Mouse (Mus musculus) hindbrain, postnatal 0 days (tissue): ENCODE measurements around the gene Rrp15. TPM values are rescaled to one million over a fixed set of nuclear protein-coding genes. Genes with fewer than 3 reads are reported as not detected.

Source experiments
- ATAC-seq: fragments of 200-750 bp; cut with Nextera tagmentation; 2 replicates; pipeline ENCODE4 v1.8.0; 2017; ENCODE audit warnings: mild to moderate bottlenecking, moderate TSS enrichment, moderate library complexity
- DNase-seq: peaks from one replicate; pipeline ENCODE4 v3.0.0-alpha.2; 2015; ENCODE audit warnings: low spot score
- H3K27ac ChIP-seq: fragments of 300-500 bp; sonication (generic); 2 replicates; pipeline ENCODE4 v1.5.1; 2014; ENCODE audit warnings: mild to moderate bottlenecking
- H3K27me3 ChIP-seq: fragments of 300-500 bp; sonication (generic); 2 replicates; pipeline ENCODE4 v1.6.1; 2014; ENCODE audit warnings: low read length, mixed read lengths; ENCODE audit not compliant: insufficient read depth
- H3K36me3 ChIP-seq: fragments of 300-500 bp; sonication (generic); 2 replicates; pipeline ENCODE4 v1.6.1; 2014; ENCODE audit warnings: low read length, mixed read lengths; ENCODE audit not compliant: insufficient read depth
- H3K4me1 ChIP-seq: fragments of 300-500 bp; sonication (generic); 2 replicates; pipeline ENCODE4 v1.6.1; 2014; ENCODE audit warnings: antibody characterized with exemption, low read length, mixed read lengths; ENCODE audit not compliant: insufficient read depth
- H3K4me2 ChIP-seq: fragments of 300-500 bp; sonication (generic); 2 replicates; pipeline ENCODE4 v1.6.1; 2014; ENCODE audit warnings: low read depth, mild to moderate bottlenecking, low read length, moderate library complexity, mixed read lengths
- H3K4me3 ChIP-seq: fragments of 300-500 bp; sonication (generic); 2 replicates; pipeline ENCODE4 v1.5.1; 2014; ENCODE audit warnings: low read length
- H3K9ac ChIP-seq: fragments of 300-500 bp; sonication (generic); replicated peaks from 2 replicates; pipeline ENCODE4 v1.6.1; 2014; ENCODE audit warnings: mild to moderate bottlenecking, low read length, moderate library complexity, mixed read lengths
- H3K9me3 ChIP-seq: fragments of 300-500 bp; sonication (generic); 2 replicates; pipeline ENCODE4 v1.6.1; 2016; ENCODE audit warnings: low read length, mixed read lengths
- CTCF ChIP-seq: IDR thresholded peaks from 2 replicates; pipeline ENCODE4 v1.5.1; 2016; ENCODE audit warnings: antibody characterized with exemption, control low read depth, low read depth
- WGBS: fragments of 180-500 bp; shearing (Covaris S2); extraction: QIAGEN DNeasy Blood & Tissue Kit; methylation state at CpG from one replicate; pipeline ENCODE4 v1.1.7; 2014; 5-methylcytosine and 5-hydroxymethylcytosine counted together
- polyA plus RNA-seq: library from polyadenylated mRNA; unstranded; fragments of >200 nt; fragmentation: Nextera tagmentation; extraction: Ambion mirVana; gene quantifications from 2 replicates; pipeline ENCODE4 v1.2.1, GENCODE M21; 2015
- total RNA-seq: library from RNA; depleted of rRNA; stranded (reverse); fragments of >200 nt; gene quantifications from 2 replicates; pipeline ENCODE4 v1.2.3, GENCODE M21; 2014

The Rrp15 gene
- total and polyA plus RNA-seq, 2 experiments from 2014 or later = 5.4 to 22.8 TPM

- no peak for ATAC-seq
- no peak overlapping the region for H3K4me2 ChIP-seq
- 94% methylated on average over 8 of the region's 8 CpGs for WGBS
Measured at GRCm38 (mm10) chr1:186733052-186733451, 16.1 kb downstream of the Rrp15 start.

GRCm38 (mm10) chr1:186728778-186729177, 20.4 kb downstream of the Rrp15 start:
- Histone ChIP-seq H3K4me3 (no peak overlapping the region), H3K9ac (no peak overlapping the region), H3K27ac (no peak overlapping the region), H3K4me2 (no peak overlapping the region), H3K36me3 (peaks cover under 1% of the 10 kb centered on the region; the same call in 1 of the 2 replicates), H3K4me1 (no peaks in the 10 kb centered on the region), H3K9me3 (no peaks in the 10 kb centered on the region), H3K27me3 (no peaks in the 10 kb centered on the region)
- ATAC-seq (no peak), DNase-seq (no peak)
- WGBS = 75% methylated on average over 4 of the region's 4 CpGs
- no peak for TF ChIP-seq CTCF

More at GRCm38 (mm10) chr1:186733052-186733451, 16.1 kb downstream of the Rrp15 start:
- DNase-seq = no peak
- no peaks in the 10 kb centered on the region for H3K27me3 ChIP-seq
- TF ChIP-seq CTCF = no peak
- no peaks in the 10 kb centered on the region for H3K9me3 ChIP-seq
- no peak overlapping the region for H3K9ac ChIP-seq
- no peak overlapping the region for H3K4me3 ChIP-seq
- peaks cover 19% of the 10 kb centered on the region; the same call in 1 of the 2 replicates for H3K36me3 ChIP-seq
- H3K27ac ChIP-seq = no peak overlapping the region
- H3K4me1 ChIP-seq = no peaks in the 10 kb centered on the region

GRCm38 (mm10) chr1:186726117-186726516, 23.0 kb downstream of the Rrp15 start:
- Histone ChIP-seq H3K9me3 (no peaks in the 10 kb centered on the region), H3K36me3 (no peaks in the 10 kb centered on the region), H3K27ac (no peak overlapping the region), H3K9ac (no peak overlapping the region), H3K4me2 (no peak overlapping the region), H3K27me3 (no peaks in the 10 kb centered on the region), H3K4me1 (no peaks in the 10 kb centered on the region), H3K4me3 (no peak overlapping the region)
- TF ChIP-seq CTCF = no peak
- ATAC-seq = no peak
- 79% methylated on average over 7 of the region's 7 CpGs for WGBS
- no peak for DNase-seq

- ATAC-seq = no peak
- TF ChIP-seq CTCF = no peak
- H3K36me3 ChIP-seq = peaks cover 10% of the 10 kb centered on the region; the same call in 1 of the 2 replicates
- no peaks in the 10 kb centered on the region for H3K9me3 ChIP-seq
- no peak overlapping the region for H3K9ac ChIP-seq
- H3K27ac ChIP-seq = no peak overlapping the region
- no peaks in the 10 kb centered on the region for H3K27me3 ChIP-seq
- no peaks in the 10 kb centered on the region for H3K4me1 ChIP-seq
- 83% methylated on average over 9 of the region's 9 CpGs for WGBS
- DNase-seq = no peak
- H3K4me2 ChIP-seq = no peak overlapping the region
- H3K4me3 ChIP-seq = no peak overlapping the region
Measured at GRCm38 (mm10) chr1:186722299-186722698, 26.9 kb downstream of the Rrp15 start.

- peaks cover 14% of the 10 kb centered on the region; the same call in 1 of the 2 replicates for H3K36me3 ChIP-seq
- H3K9me3 ChIP-seq = no peaks in the 10 kb centered on the region
- ATAC-seq (peak; percentile 82), DNase-seq (peak; percentile 92)
- H3K27ac ChIP-seq = no peak overlapping the region
- H3K27me3 ChIP-seq = no peaks in the 10 kb centered on the region
- peak; percentile 100 for TF ChIP-seq CTCF
- 33% methylated on average over 12 of the region's 12 CpGs for WGBS
- no peaks in the 10 kb centered on the region for H3K4me1 ChIP-seq
- no peak overlapping the region for H3K4me3 ChIP-seq
- H3K4me2 ChIP-seq = no peak overlapping the region
- H3K9ac ChIP-seq = no peak overlapping the region
Measured at GRCm38 (mm10) chr1:186721846-186722245, 27.3 kb downstream of the Rrp15 start.

GRCm38 (mm10) chr1:186721166-186721565, 28.0 kb downstream of the Rrp15 start:
- H3K4me2 ChIP-seq = no peak overlapping the region
- DNase-seq = no peak
- no peak overlapping the region for H3K9ac ChIP-seq
- WGBS = 83% methylated on average over 11 of the region's 11 CpGs
- TF ChIP-seq CTCF = no peak
- peaks cover 15% of the 10 kb centered on the region; the same call in 1 of the 2 replicates for H3K36me3 ChIP-seq
- H3K27ac ChIP-seq = no peak overlapping the region
- no peak for ATAC-seq
- H3K4me1 ChIP-seq = no peaks in the 10 kb centered on the region
- no peaks in the 10 kb centered on the region for H3K9me3 ChIP-seq
- no peaks in the 10 kb centered on the region for H3K27me3 ChIP-seq
- no peak overlapping the region for H3K4me3 ChIP-seq

- H3K4me1 ChIP-seq = no peaks in the 10 kb centered on the region
- ATAC-seq (no peak), DNase-seq (peak; percentile 29)
- H3K9me3 ChIP-seq = no peaks in the 10 kb centered on the region
- WGBS = 92% methylated on average over 9 of the region's 9 CpGs
- H3K36me3 ChIP-seq = peaks cover 15% of the 10 kb centered on the region; the same call in 1 of the 2 replicates
- TF ChIP-seq CTCF = peak; percentile 53
- H3K4me2 ChIP-seq = no peak overlapping the region
- no peaks in the 10 kb centered on the region for H3K27me3 ChIP-seq
- no peak overlapping the region for H3K9ac ChIP-seq
- no peak overlapping the region for H3K27ac ChIP-seq
- no peak overlapping the region for H3K4me3 ChIP-seq
Measured at GRCm38 (mm10) chr1:186719708-186720107, 29.4 kb downstream of the Rrp15 start.
